Mouse (Mus musculus) hindbrain, embryonic 14.5 days (tissue): ENCODE measurements around the gene Oas1c. TPM values are rescaled to one million over a fixed set of nuclear protein-coding genes. Genes with fewer than 3 reads are reported as not detected.

ENCODE experiments used
- ATAC-seq: fragments of 200-750 bp; cut with Nextera tagmentation; 2 replicates; pipeline ENCODE4 v1.8.0; 2017; ENCODE audit warnings: moderate number of reproducible peaks, mild to moderate bottlenecking, moderate TSS enrichment, moderate library complexity; ENCODE audit not compliant: low FRiP score
- DNase-seq: peaks from one replicate; pipeline ENCODE4 v3.0.0-alpha.2; 2015; ENCODE audit warnings: low spot score
- H3K27ac ChIP-seq: fragments of 300-500 bp; sonication (generic); 2 replicates; pipeline ENCODE4 v1.5.1; 2014; ENCODE audit warnings: mild to moderate bottlenecking, moderate library complexity
- H3K27me3 ChIP-seq: fragments of 300-500 bp; sonication (generic); 2 replicates; pipeline ENCODE4 v1.6.1; 2014; ENCODE audit warnings: mild to moderate bottlenecking, low read length, mixed read lengths; ENCODE audit not compliant: control insufficient read depth, insufficient read depth
- H3K36me3 ChIP-seq: fragments of 300-500 bp; sonication (generic); replicated peaks from 2 replicates; pipeline ENCODE4 v1.6.1; 2014; ENCODE audit not compliant: control insufficient read depth, insufficient read depth
- H3K4me1 ChIP-seq: fragments of 300-500 bp; sonication (generic); replicated peaks from 2 replicates; pipeline ENCODE4 v1.6.1; 2014; ENCODE audit warnings: antibody characterized with exemption, low read length, mixed read lengths; ENCODE audit not compliant: control insufficient read depth, insufficient read depth
- H3K4me2 ChIP-seq: fragments of 300-500 bp; sonication (generic); replicated peaks from 2 replicates; pipeline ENCODE4 v1.6.1; 2014; ENCODE audit warnings: mild to moderate bottlenecking, moderate library complexity
- H3K4me3 ChIP-seq: fragments of 300-500 bp; sonication (generic); replicated peaks from 2 replicates; pipeline ENCODE4 v1.5.1; 2014; ENCODE audit warnings: mild to moderate bottlenecking, low read length
- H3K9ac ChIP-seq: fragments of 300-500 bp; sonication (generic); 2 replicates; pipeline ENCODE4 v1.6.1; 2014
- H3K9me3 ChIP-seq: fragments of 300-500 bp; sonication (generic); 2 replicates; pipeline ENCODE4 v1.6.1; 2016; ENCODE audit warnings: low read length; ENCODE audit not compliant: control insufficient read depth
- WGBS: fragments of 180-500 bp; shearing (Covaris S2); extraction: QIAGEN DNeasy Blood & Tissue Kit; methylation state at CpG from one replicate; pipeline ENCODE4 v1.1.7; 2014; 5-methylcytosine and 5-hydroxymethylcytosine counted together
- polyA plus RNA-seq: library from polyadenylated mRNA; unstranded; fragments of >200 nt; fragmentation: Nextera tagmentation; extraction: Ambion mirVana; gene quantifications from 2 replicates; pipeline ENCODE4 v1.2.1, GENCODE M21; 2014

Oas1c gene
- polyA plus RNA-seq = 0.40 and 0.64 TPM in 2 replicates

- H3K36me3 ChIP-seq = no peaks in the 10 kb centered on the region
- peak within 1 kb of the TSS; percentile 72 for H3K27ac ChIP-seq
- H3K4me1 ChIP-seq = peaks cover 9% of the 10 kb centered on the region; the same call in 1 of the 2 replicates
- H3K27me3 ChIP-seq = no peaks in the 10 kb centered on the region
- ATAC-seq = peak; percentile 80
- H3K4me2 ChIP-seq = peak within 1 kb of the TSS; percentile 53
- DNase-seq = peak; percentile 82
- peak within 1 kb of the TSS; percentile 20 for H3K4me3 ChIP-seq
- peak within 1 kb of the TSS; percentile 56 for H3K9ac ChIP-seq
- H3K9me3 ChIP-seq = no peaks in the 10 kb centered on the region
- WGBS = 7% methylated on average over 18 of the region's 18 CpGs
Measured at GRCm38 (mm10) chr5:120811951-120812819, at the start of gene Oas1c. TSS of gene Oas1c (minus strand) at chr5:120812514.

GRCm38 (mm10) chr5:120861121-120861520 is 48.8 kb upstream of the Oas1c start, which contains the start of gene Oas1h:
TSS of gene Oas1h (plus strand) at chr5:120861421.
- no peak within 1 kb of the TSS for H3K4me2 ChIP-seq
- ATAC-seq = no peak
- H3K27me3 ChIP-seq = no peaks in the 10 kb centered on the region

GRCm38 (mm10) chr5:120859241-120859640 is 46.9 kb upstream of the Oas1c start:
- DNase-seq (no peak), ATAC-seq (no peak)
- 83% methylated on average over 2 of the region's 2 CpGs for WGBS
- Histone ChIP-seq H3K4me3 (no peak overlapping the region), H3K9me3 (peaks cover 3% of the 10 kb centered on the region; the same call in 1 of the 2 replicates), H3K27ac (no peak overlapping the region), H3K27me3 (no peaks in the 10 kb centered on the region), H3K4me1 (no peaks in the 10 kb centered on the region), H3K36me3 (no peaks in the 10 kb centered on the region), H3K4me2 (no peak overlapping the region), H3K9ac (no peak overlapping the region)

More at GRCm38 (mm10) chr5:120861121-120861520, 48.8 kb upstream of the Oas1c start, which contains the start of gene Oas1h:
- 55% methylated on average over 4 of the region's 4 CpGs for WGBS
- H3K9ac ChIP-seq = no peak within 1 kb of the TSS
- H3K27ac ChIP-seq = no peak within 1 kb of the TSS
- H3K9me3 ChIP-seq = no peaks in the 10 kb centered on the region
- no peak for DNase-seq
- no peak within 1 kb of the TSS for H3K4me3 ChIP-seq
- no peaks in the 10 kb centered on the region for H3K4me1 ChIP-seq
- no peaks in the 10 kb centered on the region for H3K36me3 ChIP-seq

- Histone ChIP-seq H3K36me3 (no peaks in the 10 kb centered on the region), H3K9ac (no peak overlapping the region), H3K4me3 (no peak overlapping the region), H3K9me3 (peaks cover 12% of the 10 kb centered on the region), H3K27ac (no peak overlapping the region), H3K27me3 (no peaks in the 10 kb centered on the region), H3K4me2 (no peak overlapping the region), H3K4me1 (no peaks in the 10 kb centered on the region)
- no peak for ATAC-seq
- DNase-seq = no peak
- WGBS = 62% methylated on average over 3 of the region's 3 CpGs
Measured at GRCm38 (mm10) chr5:120849601-120850136, 37.4 kb upstream of the Oas1c start.

GRCm38 (mm10) chr5:120847067-120847466 is 34.8 kb upstream of the Oas1c start, which contains the start of gene Oas1f:
TSS of gene Oas1f (plus strand) at chr5:120847367.
- Histone ChIP-seq H3K27me3 (no peaks in the 10 kb centered on the region), H3K4me3 (no peak within 1 kb of the TSS), H3K27ac (no peak within 1 kb of the TSS), H3K36me3 (no peaks in the 10 kb centered on the region), H3K9me3 (no peaks in the 10 kb centered on the region), H3K4me2 (no peak within 1 kb of the TSS), H3K4me1 (no peaks in the 10 kb centered on the region), H3K9ac (no peak within 1 kb of the TSS)
- WGBS = 76% methylated on average over 4 of the region's 4 CpGs
- DNase-seq (no peak), ATAC-seq (no peak)

DNA sequence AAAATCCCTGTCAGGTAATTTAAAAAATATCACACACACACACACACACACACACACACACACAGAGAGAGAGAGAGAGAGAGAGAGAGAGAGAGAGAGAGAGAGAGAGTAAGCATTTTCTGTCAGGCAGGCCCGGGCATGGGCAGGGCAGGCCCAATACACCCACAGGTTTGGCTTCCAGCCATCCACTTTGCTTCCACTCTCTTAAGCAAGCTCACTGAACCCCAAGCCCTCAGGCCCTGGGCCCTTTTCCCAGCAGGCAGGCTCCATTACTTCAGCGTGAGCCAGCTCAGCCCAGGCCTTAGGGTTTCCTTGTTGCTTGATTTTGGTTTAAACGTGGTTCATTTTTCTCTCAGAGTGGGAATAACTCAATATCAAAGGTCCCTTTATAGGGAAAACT is 32.4 kb upstream of the Oas1c start:
- Histone ChIP-seq H3K4me2 (no peak overlapping the region), H3K9me3 (no peaks in the 10 kb centered on the region), H3K36me3 (no peaks in the 10 kb centered on the region), H3K27ac (no peak overlapping the region), H3K27me3 (no peaks in the 10 kb centered on the region), H3K4me3 (no peak overlapping the region), H3K9ac (no peak overlapping the region), H3K4me1 (no peaks in the 10 kb centered on the region)
- ATAC-seq = no peak
- DNase-seq = no peak
- WGBS = 80% methylated on average over 3 of the region's 3 CpGs

GRCm38 (mm10) chr5:120836731-120837585 is 24.6 kb upstream of the Oas1c start:
- H3K36me3 ChIP-seq = no peaks in the 10 kb centered on the region
- H3K4me3 ChIP-seq = no peak overlapping the region
- no peaks in the 10 kb centered on the region for H3K9me3 ChIP-seq
- WGBS = 7% methylated on average over 8 of the region's 8 CpGs
- DNase-seq (peak; percentile 62), ATAC-seq (no peak)
- no peaks in the 10 kb centered on the region; the same call in 1 of the 2 replicates for H3K27me3 ChIP-seq
- peaks cover 5% of the 10 kb centered on the region; the same call in 1 of the 2 replicates for H3K4me1 ChIP-seq
- H3K9ac ChIP-seq = no peak overlapping the region
- H3K27ac ChIP-seq = no peak overlapping the region
- H3K4me2 ChIP-seq = no peak overlapping the region

GRCm38 (mm10) chr5:120833335-120834280 is 21.3 kb upstream of the Oas1c start:
- H3K36me3 ChIP-seq = no peaks in the 10 kb centered on the region
- peak overlapping the region; percentile 21 for H3K4me2 ChIP-seq
- peaks cover 5% of the 10 kb centered on the region; the same call in 1 of the 2 replicates for H3K4me1 ChIP-seq
- no peak overlapping the region for H3K27ac ChIP-seq
- WGBS = 17% methylated on average over 17 of the region's 17 CpGs
- ATAC-seq = no peak
- H3K9me3 ChIP-seq = no peaks in the 10 kb centered on the region
- H3K4me3 ChIP-seq = no peak overlapping the region
- H3K9ac ChIP-seq = no peak overlapping the region
- peak; percentile 38 for DNase-seq
- no peaks in the 10 kb centered on the region; the same call in 1 of the 2 replicates for H3K27me3 ChIP-seq
